Comparison of ENCODE assay signal across 11 mouse cellular contexts in the genomic region with DNA sequence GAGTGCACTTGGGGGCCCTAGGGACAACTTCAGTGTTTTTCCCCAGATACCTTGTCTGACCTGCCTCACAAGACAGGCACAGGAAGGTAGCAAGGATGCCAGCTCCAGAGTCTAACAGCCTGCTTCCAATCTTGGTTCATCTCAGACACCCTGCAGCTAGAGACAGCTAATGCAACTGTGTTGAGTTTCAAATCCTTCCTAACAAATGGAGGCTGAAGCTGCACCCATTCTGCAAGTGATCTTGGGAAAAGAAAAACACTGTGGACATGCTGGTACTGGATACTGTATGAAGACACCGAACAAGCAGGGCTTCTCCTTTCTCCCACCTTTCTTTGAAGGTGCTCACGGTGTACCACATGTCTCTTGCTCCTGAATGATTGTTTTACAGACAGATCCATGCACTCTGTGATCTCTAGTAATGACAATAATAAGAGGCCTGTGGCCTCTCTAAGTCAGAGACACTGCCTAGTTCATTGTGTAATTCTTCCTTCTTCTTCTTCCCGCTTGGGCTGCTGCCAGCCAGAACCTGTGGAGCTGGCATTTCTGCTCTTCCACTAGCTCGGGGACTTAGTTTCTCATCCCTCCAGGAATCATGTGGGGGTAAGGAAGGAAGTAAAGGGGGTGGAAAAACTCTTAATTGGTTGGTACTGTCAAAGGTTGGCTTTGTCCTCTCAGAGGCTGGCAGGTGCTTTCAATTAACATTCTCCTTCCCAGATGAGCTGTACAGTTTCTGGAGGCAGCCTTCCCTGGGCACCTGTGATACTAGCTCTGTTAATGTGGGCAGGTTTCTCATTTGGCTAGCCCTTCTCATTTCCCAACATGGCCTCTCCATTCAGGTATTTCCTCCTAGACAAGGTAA. TPM values are rescaled to one million over a fixed set of nuclear protein-coding genes. Genes with fewer than 3 reads are reported as not detected.
A peak's percentile ranks its signal among the peaks of the same experiment; 100 is the strongest.
DNase-seq lines count a peak whose midpoint lies in the region; ATAC-seq and TF ChIP-seq lines count a peak whose summit lies in the region.
"Had no signal": no experiment of that assay in that cellular context is flagged by ENCODE, and none has a peak within 500 bp of the region (broad histone marks: within the 10 kb centered on the region; RNA-seq: fewer than 3 reads in every experiment).

No protein-coding gene starts in this region.

- H3K27ac ChIP-seq in hindbrain, embryonic 10.5 days, result 0 out of 2 replicates have a peak overlapping the region, but pooled peaks have one; percentile 40
- no peak overlapping the region for H3K27ac ChIP-seq in hindbrain, embryonic 14.5 days
- H3K27ac ChIP-seq in liver, postnatal 0 days (ENCODE audit: low read depth), result no peak overlapping the region
- H3K27ac ChIP-seq: lung, embryonic 15.5 days; neural tube, embryonic 13.5 days had no signal

- H3K9ac ChIP-seq in hindbrain, embryonic 14.5 days, result no peak overlapping the region
- no peak overlapping the region for H3K9ac ChIP-seq in liver, postnatal 0 days (replicated peaks)
- H3K9ac ChIP-seq: lung, embryonic 15.5 days; neural tube, embryonic 13.5 days had no signal

- WGBS in hindbrain, embryonic 10.5 days, result 73% methylated on average over 4 of the region's 4 CpGs
- WGBS in hindbrain, embryonic 14.5 days, result 79% methylated on average over 4 of the region's 4 CpGs
- WGBS in liver, postnatal 0 days (ENCODE audit: insufficient replicate concordance), result 65% methylated on average over 4 of the region's 4 CpGs

- H3K36me3 ChIP-seq in hindbrain, embryonic 10.5 days, result no peaks in the 10 kb centered on the region
- H3K36me3 ChIP-seq in hindbrain, embryonic 14.5 days (replicated peaks; ENCODE audit: control insufficient read depth, insufficient read depth), result no peaks in the 10 kb centered on the region
- H3K36me3 ChIP-seq in liver, postnatal 0 days (replicated peaks; ENCODE audit: insufficient read depth, low read length), result no peaks in the 10 kb centered on the region
- H3K36me3 ChIP-seq: lung, embryonic 15.5 days; neural tube, embryonic 13.5 days had no signal

- TF ChIP-seq EP300 in liver, postnatal 0 days (IDR thresholded peaks at IDR 0.05; ENCODE audit: low read depth), result no peak

- DNase-seq in hindbrain, embryonic 10.5 days (ENCODE audit: low spot score), result no peak
- no peak for DNase-seq in hindbrain, embryonic 14.5 days (ENCODE audit: low spot score)
- peak; percentile 17 for DNase-seq in urinary bladder, postnatal 25 days (ENCODE audit: low spot score)
- no peak for DNase-seq in urinary bladder, adult 2 months (ENCODE audit: low spot score)
- no peak for DNase-seq in liver, postnatal 0 days
- DNase-seq in right cerebral cortex, postnatal 4 days, result no peak
- DNase-seq in thymus, postnatal 10 days (ENCODE audit: low spot score in 2 of 2), result no peak
- DNase-seq: spleen, adult 18-20 months had no signal

- ATAC-seq in hindbrain, embryonic 14.5 days (ENCODE audit: low FRiP score), result no peak
- no peak for ATAC-seq in liver, postnatal 0 days
- ATAC-seq: activated CD4-positive, CD25-positive, alpha-beta regulatory T cell, adult 4 months had no signal

- H3K4me2 ChIP-seq in hindbrain, embryonic 14.5 days (replicated peaks), result no peak overlapping the region
- H3K4me2 ChIP-seq in liver, postnatal 0 days (ENCODE audit: low read depth, low read length), result peak overlapping the region; percentile 9; the same call in 1 of the 2 replicates
- H3K4me2 ChIP-seq: lung, embryonic 15.5 days; neural tube, embryonic 13.5 days had no signal

- H3K27me3 ChIP-seq in hindbrain, embryonic 10.5 days (ENCODE audit: insufficient read depth, poor library complexity, severe bottlenecking), result no peaks in the 10 kb centered on the region
- no peaks in the 10 kb centered on the region for H3K27me3 ChIP-seq in hindbrain, embryonic 14.5 days (ENCODE audit: control insufficient read depth, insufficient read depth, low read length)
- no peaks in the 10 kb centered on the region for H3K27me3 ChIP-seq in liver, postnatal 0 days (ENCODE audit: insufficient read depth, low read length)
- H3K27me3 ChIP-seq: lung, embryonic 15.5 days; neural tube, embryonic 13.5 days had no signal

- H3K4me3 ChIP-seq in hindbrain, embryonic 10.5 days, result no peak overlapping the region
- H3K4me3 ChIP-seq in hindbrain, embryonic 14.5 days (replicated peaks; ENCODE audit: low read length), result no peak overlapping the region
- H3K4me3 ChIP-seq in liver, postnatal 0 days (ENCODE audit: low read depth, low read length), result no peak overlapping the region
- H3K4me3 ChIP-seq: lung, embryonic 15.5 days; neural tube, embryonic 13.5 days had no signal

- H3K4me1 ChIP-seq in hindbrain, embryonic 10.5 days (replicated peaks), result peaks cover 28% of the 10 kb centered on the region
- peaks cover 4% of the 10 kb centered on the region; the same call in 1 of the 2 replicates for H3K4me1 ChIP-seq in hindbrain, embryonic 14.5 days (replicated peaks; ENCODE audit: control insufficient read depth, insufficient read depth, low read length)
- peaks cover 26% of the 10 kb centered on the region for H3K4me1 ChIP-seq in liver, postnatal 0 days (ENCODE audit: insufficient read depth)

- no peak for TF ChIP-seq CTCF in liver, postnatal 0 days (IDR thresholded peaks at IDR 0.05; ENCODE audit: low read depth)

- no peaks in the 10 kb centered on the region for H3K9me3 ChIP-seq in hindbrain, embryonic 10.5 days
- H3K9me3 ChIP-seq in hindbrain, embryonic 14.5 days (ENCODE audit: control insufficient read depth, low read length), result no peaks in the 10 kb centered on the region
- no peaks in the 10 kb centered on the region for H3K9me3 ChIP-seq in liver, postnatal 0 days (ENCODE audit: low read length)
- H3K9me3 ChIP-seq: lung, embryonic 15.5 days; neural tube, embryonic 13.5 days had no signal

RNA-seq across cellular contexts. Expression of gene Cpeb4, which starts 20.1 kb away (rescaled TPM):
- 5.4 and 6.0 TPM in 2 replicates for polyA plus RNA-seq in hindbrain, embryonic 10.5 days (2016; fragmentation: Nextera tagmentation; extraction: Ambion mirVana)
- 37.6 and 40.9 TPM in 2 replicates for polyA plus RNA-seq in hindbrain, embryonic 14.5 days (2014; fragmentation: Nextera tagmentation; extraction: Ambion mirVana)
- 19.9 and 23.8 TPM in 2 replicates for polyA plus RNA-seq in urinary bladder, adult 2 months (2012; rRNA removed)
- 7.0 and 10.0 TPM in 2 replicates for polyA plus RNA-seq in liver, postnatal 0 days (2015; fragmentation: Nextera tagmentation; extraction: Ambion mirVana)
